Comparison of ENCODE assay signal across 1 mouse cellular context in genomic region chr16:15294289-15294688, GRCm38 (mm10).
TF ChIP-seq lines count a peak whose summit lies in the region.

No protein-coding gene starts in this region.

TF ChIP-seq in CH12.LX, 34 proteins besides CTCF, POLR2A, EP300 and RAD21 (continued from another document):
- TF ChIP-seq MAZ (IDR thresholded peaks at IDR 0.05; ENCODE audit: low read depth, low read length), result no peak
- no peak for TF ChIP-seq KAT2A (IDR thresholded peaks at IDR 0.05; ENCODE audit: insufficient replicate concordance, low read length)
- no peak for TF ChIP-seq ZMIZ1 (IDR thresholded peaks at IDR 0.05; ENCODE audit: low read depth, low read length)
